Mouse (Mus musculus): ENCODE data around the gene 5730455P16Rik.
"Not testable (repeated sequence)": the region's sequence is repeated elsewhere in the genome, so short reads cannot be mapped to it uniquely, and the experiment has no call there.

5730455P16Rik gene

GRCm38 (mm10) chr11:80378452-80379068 is 726 bp upstream of the 5730455P16Rik start:
- not testable (repeated sequence) for DNase-seq

DNA sequence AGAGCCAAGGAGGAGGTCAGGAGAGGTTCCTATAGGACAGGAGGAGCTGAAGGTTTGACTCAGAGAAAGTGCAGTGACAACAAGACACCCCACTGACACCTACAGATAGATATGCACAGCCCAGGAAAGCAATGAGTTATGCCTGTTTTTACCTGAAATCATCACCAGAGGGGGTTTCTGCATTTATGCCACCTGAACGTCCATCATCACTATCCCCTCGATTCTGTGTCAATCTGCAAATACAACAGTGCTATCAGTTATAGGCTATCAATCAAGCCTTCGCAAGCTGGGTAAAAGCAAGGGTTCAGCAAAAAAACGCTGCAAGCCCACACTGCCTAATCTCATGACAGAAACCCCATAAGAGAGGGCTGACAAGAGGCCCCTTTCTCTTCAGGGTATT is 1.2 kb downstream of the 5730455P16Rik start:
- DNase-seq: no peak

DNA sequence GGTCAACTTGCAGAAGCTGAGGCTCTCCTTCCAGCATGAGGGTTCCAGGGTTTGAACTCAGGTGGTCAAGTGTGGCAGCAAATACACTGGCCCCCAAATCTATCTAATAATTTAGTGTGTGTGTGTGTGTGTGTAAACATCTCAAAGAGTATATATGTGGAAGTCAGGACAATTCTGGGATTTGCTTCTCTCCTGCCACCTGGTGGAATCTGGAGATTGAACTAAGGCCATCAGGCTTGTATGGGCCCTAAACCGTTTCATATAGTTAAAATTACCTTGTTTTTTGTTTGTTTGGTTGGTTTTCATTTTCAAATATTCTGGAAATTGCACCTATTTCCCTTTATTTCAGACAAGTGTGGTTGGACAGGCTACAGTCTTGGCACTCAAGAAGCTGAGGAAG is 8.9 kb downstream of the 5730455P16Rik start:
- no peak for DNase-seq

GRCm38 (mm10) chr11:80354832-80355231 is 23.0 kb downstream of the 5730455P16Rik start:
- DNase-seq: peak in 1 of 2 experiments; percentile 25

GRCm38 (mm10) chr11:80351832-80352430 is 25.9 kb downstream of the 5730455P16Rik start:
- DNase-seq: peak; percentile 95 to 99

DNA sequence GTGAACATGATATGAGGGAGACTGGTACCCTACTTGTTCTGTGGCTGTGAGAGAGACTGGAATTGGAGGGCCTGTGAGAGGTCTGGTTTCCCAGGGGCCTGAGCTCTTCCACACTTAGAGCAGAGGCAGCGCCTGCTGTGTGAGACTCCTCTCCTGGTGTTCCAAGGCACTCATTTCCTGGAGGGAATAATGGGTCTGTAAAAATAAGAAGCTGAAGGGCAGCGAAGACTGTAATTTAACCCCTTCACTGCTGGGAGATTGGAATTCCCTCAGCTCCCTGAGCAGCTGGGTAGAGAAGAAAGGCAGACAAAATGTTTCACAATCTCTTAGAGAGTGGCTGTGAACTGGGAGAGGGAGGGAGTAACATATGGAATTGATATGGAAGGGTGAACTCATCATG is 35.4 kb downstream of the 5730455P16Rik start:
- DNase-seq: no peak

DNA sequence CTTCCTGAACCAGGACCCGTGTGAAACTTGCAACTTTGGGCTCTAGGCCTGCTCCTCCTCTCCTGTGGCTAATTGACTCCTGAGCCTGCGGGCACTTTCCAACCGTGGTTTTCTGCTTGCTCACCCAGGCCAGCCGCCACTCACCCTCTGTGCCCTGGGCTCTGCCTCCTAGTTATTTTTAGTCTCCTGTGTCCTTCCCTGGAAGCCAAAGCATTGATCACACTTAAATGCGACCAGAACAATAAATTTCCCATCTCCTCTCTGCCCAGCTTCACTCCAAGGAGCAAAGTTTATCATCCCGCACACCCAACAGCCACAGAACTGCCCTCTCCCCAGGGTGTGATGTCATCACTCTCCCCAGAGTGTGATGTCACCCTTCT is 41.5 kb downstream of the 5730455P16Rik start:
- DNase-seq: no peak

DNA sequence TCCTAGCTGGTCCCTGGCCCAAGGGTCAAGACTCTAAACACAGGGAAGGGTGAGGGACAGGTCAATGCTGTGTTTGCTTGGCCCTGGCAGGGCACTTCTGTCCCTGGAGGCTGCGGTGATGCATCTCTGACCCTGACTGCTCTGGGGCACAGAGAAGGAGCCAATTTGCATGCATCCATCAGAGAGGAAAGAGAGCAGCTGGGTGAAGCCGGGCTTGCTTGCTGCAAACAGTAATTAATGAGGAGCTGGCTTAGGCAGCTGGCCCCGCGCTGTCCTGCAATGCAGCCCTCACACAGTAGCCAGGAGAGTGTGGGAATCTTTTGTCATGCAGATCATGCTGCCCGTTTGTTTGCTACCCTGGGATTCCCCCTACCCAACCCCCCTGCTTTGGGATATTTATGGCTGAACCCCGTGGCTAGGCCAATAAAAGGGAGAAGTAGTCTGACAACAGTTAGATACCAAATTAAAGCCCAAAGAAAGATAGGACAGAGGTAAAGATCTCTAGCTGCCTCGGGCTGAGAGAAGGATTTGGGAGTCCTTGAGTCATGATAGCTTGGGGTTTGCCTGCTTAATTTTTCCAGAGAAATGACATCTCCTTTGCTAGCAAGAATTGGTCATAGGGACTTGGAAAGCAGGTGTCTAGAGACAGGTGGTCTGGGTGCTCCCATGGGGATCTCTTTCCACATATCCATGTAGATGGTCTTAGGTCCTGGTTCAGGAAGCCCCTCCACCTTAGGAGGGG is 42.1 kb downstream of the 5730455P16Rik start:
- DNase-seq: peak in 1 of 2 experiments; percentile 18

- DNase-seq: no peak
Observed at GRCm38 (mm10) chr11:80332709-80333400, 45.0 kb downstream of the 5730455P16Rik start.

GRCm38 (mm10) chr11:80324636-80325035 is 53.2 kb downstream of the 5730455P16Rik start:
- no peak for DNase-seq

- no peak for DNase-seq
Observed at GRCm38 (mm10) chr11:80323255-80323654, 54.6 kb downstream of the 5730455P16Rik start.

DNA sequence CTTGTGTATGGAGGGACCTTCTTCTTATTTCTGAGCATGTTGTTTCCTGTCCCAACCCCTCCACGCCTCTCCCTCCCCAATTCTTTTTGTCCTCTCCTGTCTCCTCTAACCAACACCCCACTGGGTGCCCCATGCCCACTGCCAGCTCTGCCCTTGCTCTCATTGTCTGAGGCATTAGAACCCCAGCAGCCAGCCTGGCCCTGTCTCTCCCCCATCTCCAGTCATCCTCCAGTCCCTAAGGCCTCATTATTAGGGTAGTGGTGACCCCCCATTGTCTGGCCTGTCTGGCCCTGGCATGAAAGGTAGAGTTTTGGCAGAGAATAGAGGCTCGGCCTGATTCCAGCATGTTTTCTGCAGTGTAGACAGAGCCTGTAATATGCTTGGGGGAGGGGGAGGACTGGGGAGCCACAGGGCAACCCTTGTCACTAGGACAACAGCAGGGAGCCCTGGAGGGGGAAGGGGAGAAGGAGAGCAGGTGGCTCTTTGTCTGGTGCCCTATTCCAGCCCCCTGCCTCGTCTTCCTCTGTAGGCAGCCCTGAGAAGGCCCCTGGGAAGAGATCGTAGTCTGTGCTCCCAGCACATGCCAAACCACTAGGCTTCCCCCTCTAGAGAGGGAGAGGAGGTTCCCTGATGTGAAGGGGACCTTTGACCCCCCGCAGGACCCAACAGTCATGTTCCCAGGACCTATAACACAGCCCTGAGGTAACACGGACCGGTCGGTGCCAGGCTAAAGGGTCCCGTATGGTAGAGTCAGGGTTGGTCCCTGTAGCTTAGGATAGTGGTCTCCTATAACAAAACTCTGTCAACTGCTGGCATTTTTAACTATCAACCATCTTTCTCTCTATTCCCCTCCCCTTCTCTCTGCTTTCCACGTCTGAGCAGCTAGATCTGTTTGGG is 61.8 kb downstream of the 5730455P16Rik start:
- DNase-seq: peak; percentile 68 to 76

- DNase-seq: no peak
Observed at GRCm38 (mm10) chr11:80313944-80314343, 63.9 kb downstream of the 5730455P16Rik start.

- no peak for DNase-seq
Observed at GRCm38 (mm10) chr11:80313462-80313861, 64.4 kb downstream of the 5730455P16Rik start.

DNA sequence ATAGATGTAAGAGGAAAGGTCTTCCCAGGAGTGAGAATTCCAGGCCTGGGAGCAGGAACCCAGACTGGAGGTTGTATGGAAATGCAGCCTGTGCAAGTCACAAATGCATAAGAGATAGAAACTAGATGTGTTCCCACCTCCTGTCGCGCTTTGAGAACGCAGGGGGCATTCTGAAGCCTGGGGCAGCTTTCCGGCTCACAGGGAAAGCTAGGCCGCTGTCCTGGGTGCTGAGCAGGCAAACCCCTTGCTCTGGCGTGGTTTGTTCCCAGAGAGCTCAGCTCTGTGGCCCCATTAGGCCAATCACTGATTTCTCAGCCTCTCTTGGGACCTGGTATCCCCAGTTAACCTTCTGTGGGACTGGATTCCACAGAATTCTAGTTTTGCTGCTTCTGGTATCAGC is 65.3 kb downstream of the 5730455P16Rik start:
- no peak for DNase-seq

DNA sequence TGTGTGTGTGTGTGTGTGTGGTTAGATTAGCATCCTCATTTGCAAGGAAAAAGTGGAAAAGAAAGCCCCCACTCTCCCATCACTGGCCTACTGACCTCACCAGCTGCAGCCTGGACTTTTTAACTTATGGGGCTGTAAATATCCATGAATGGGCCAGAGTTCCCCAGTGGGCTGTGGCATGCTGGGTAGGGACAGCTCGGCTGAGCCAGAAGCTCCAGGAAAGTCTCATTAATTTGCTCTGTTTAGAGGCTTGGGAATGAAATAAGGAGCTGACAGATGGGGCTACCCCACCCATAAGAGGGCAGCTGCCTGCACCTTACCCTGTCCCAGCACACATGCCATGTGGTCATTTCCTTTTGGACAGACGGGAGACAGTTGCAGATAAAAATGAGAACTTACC is 65.8 kb downstream of the 5730455P16Rik start:
- no peak for DNase-seq

DNA sequence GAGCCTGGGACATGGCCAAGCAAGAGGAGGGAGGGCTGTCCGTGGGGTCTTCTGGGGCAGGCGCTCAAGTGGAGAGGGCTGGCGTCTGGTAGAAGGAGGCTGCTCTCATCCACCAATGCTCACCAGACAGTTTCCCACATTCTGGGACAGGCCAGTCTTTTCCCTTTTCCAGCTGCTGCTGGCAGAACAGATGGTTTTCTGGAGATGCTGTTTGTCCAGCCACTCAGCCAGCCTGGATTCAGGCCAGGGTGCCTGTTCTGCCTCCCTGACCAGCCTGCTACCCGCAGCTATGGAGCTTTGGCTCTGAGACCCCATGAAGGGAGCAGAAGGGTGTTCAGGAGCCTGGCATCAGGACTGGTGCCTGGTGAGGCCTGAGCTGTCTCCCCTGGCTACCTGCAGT is 66.6 kb downstream of the 5730455P16Rik start:
- peak; percentile 36 to 50 for DNase-seq
